Mouse (Mus musculus) liver, embryonic 15.5 days (tissue): ENCODE data around the gene Arl2bp. TPM values are rescaled to one million over a fixed set of nuclear protein-coding genes. Genes with fewer than 3 reads are reported as not detected.

Experiments used
- ATAC-seq: fragments of 200-750 bp; cut with Nextera tagmentation; 2 replicates; pipeline ENCODE4 v1.8.0; 2017; ENCODE audit warnings: moderate number of reproducible peaks, mild to moderate bottlenecking, moderate library complexity; ENCODE audit not compliant: insufficient read depth
- H3K27ac ChIP-seq: fragments of 300-500 bp; sonication (generic); replicated peaks from 2 replicates; pipeline ENCODE4 v1.5.1; 2015; ENCODE audit warnings: mild to moderate bottlenecking, inconsistent platforms
- H3K27me3 ChIP-seq: fragments of 300-500 bp; sonication (generic); 2 replicates; pipeline ENCODE4 v1.6.1; 2015; ENCODE audit warnings: mild to moderate bottlenecking, inconsistent platforms
- H3K36me3 ChIP-seq: fragments of 300-500 bp; sonication (generic); replicated peaks from 2 replicates; pipeline ENCODE4 v1.6.1; 2015; ENCODE audit warnings: moderate library complexity, mild to moderate bottlenecking, inconsistent platforms
- H3K4me1 ChIP-seq: fragments of 300-500 bp; sonication (generic); replicated peaks from 2 replicates; pipeline ENCODE4 v1.6.1; 2015; ENCODE audit warnings: inconsistent platforms
- H3K4me2 ChIP-seq: fragments of 300-500 bp; sonication (generic); 2 replicates; pipeline ENCODE4 v1.6.1; 2015; ENCODE audit warnings: moderate library complexity, mild to moderate bottlenecking, inconsistent platforms
- H3K4me3 ChIP-seq: fragments of 300-500 bp; sonication (generic); replicated peaks from 2 replicates; pipeline ENCODE4 v1.5.1; 2015; ENCODE audit warnings: mild to moderate bottlenecking, inconsistent platforms
- H3K9ac ChIP-seq: fragments of 300-500 bp; sonication (generic); 2 replicates; pipeline ENCODE4 v1.6.1; 2015; ENCODE audit warnings: moderate library complexity, mild to moderate bottlenecking, inconsistent platforms
- H3K9me3 ChIP-seq: fragments of 300-500 bp; sonication (generic); replicated peaks from 2 replicates; pipeline ENCODE4 v1.6.1; 2016; ENCODE audit warnings: inconsistent platforms
- WGBS: fragments of 180-500 bp; shearing (Covaris S2); methylation state at CpG from one replicate; pipeline ENCODE4 v1.1.7; 2015; ENCODE audit warnings: mixed read lengths; ENCODE audit not compliant: insufficient replicate concordance; 5-methylcytosine and 5-hydroxymethylcytosine counted together
- polyA plus RNA-seq: library from polyadenylated mRNA; unstranded; fragments of >200 nt; fragmentation: Nextera tagmentation; extraction: Ambion mirVana; gene quantifications from 2 replicates; pipeline ENCODE4 v1.2.1, GENCODE M21; 2015

The Arl2bp gene
- 23.9 and 24.7 TPM in 2 replicates for polyA plus RNA-seq

DNA sequence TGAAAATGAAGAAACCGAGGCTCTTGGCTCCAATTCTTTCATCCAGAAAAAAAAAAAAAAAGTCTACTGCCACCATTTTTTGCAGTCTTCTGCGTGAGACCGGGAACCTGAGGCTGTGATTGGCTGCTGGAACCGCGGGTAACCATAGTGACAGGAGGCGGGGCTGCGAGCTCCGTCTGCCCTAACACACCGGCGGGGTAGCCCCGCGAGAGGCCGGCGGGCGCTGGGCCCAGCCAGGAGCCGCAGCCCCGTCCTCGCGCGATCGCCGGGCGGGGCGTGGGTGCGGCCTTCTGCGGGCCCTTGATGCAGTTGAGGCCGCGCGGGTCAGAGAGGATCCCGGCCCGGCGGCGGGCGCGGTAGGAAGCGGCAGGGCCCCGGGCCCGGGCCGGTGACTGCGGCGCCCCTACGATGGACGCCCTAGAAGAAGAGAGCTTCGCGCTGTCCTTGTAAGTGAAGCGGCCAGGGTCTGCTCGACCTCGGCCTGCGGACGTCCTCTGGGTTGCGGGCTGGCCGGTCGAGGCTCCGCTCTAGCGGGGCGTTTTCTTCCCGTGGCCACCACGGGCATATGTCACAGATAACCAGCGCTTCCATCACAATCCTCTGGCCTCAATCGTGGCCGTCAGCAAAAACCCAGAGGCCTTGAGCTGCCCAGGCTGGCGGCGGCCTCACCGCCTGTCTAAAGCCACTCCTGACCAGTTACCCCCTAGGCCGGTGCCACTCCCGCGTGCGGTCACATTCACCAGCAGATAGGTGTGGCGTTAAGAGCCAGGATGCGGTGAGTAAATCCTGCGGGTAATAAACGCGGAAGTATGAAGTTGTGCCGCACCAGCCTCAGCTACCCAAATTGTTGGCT lies at the start of gene Arl2bp:
Gene Arl2bp (plus strand): TSS at position 145 of the 853 bp plus-strand sequence.
- H3K27ac ChIP-seq, result peak within 1 kb of the TSS; percentile 77
- WGBS, result under 1% methylated on average over 74 of the region's 74 CpGs
- peaks cover 13% of the 10 kb centered on the region for H3K36me3 ChIP-seq
- no peaks in the 10 kb centered on the region for H3K27me3 ChIP-seq
- peak within 1 kb of the TSS; percentile 78 for H3K9ac ChIP-seq
- H3K4me3 ChIP-seq, result peak within 1 kb of the TSS; percentile 71
- H3K9me3 ChIP-seq, result no peaks in the 10 kb centered on the region
- peaks cover 23% of the 10 kb centered on the region for H3K4me1 ChIP-seq
- peak within 1 kb of the TSS; percentile 91 for H3K4me2 ChIP-seq
- peak; percentile 99 for ATAC-seq

DNA sequence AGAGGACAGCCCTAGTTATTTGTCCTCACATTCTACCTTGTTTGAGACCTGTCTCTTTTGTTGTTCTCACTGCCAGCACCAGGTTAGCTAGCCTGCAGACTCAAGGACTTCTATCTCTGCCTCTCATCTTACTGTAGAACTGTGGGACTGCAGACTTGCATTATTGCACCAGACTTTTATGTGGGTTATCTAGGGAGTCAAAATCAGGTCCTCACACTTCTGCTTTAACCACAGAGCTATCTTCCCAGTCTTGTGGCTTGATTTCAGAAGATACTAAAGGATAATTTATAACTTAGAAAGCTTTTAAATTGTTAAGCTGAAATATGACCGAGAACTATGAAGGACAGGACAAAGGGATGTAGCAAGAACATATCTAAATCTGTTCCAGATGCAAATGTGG lies 41.5 kb upstream of the Arl2bp start:
- no peak for ATAC-seq
- H3K4me2 ChIP-seq, result no peak overlapping the region
- H3K9me3 ChIP-seq, result no peaks in the 10 kb centered on the region
- H3K9ac ChIP-seq, result no peak overlapping the region
- no peaks in the 10 kb centered on the region for H3K4me1 ChIP-seq
- H3K27ac ChIP-seq, result no peak overlapping the region
- no peak overlapping the region for H3K4me3 ChIP-seq
- H3K27me3 ChIP-seq, result no peaks in the 10 kb centered on the region
- 82% methylated on average over 1 of the region's 1 CpGs for WGBS
- H3K36me3 ChIP-seq, result peaks cover 4% of the 10 kb centered on the region; the same call in 1 of the 2 replicates

DNA sequence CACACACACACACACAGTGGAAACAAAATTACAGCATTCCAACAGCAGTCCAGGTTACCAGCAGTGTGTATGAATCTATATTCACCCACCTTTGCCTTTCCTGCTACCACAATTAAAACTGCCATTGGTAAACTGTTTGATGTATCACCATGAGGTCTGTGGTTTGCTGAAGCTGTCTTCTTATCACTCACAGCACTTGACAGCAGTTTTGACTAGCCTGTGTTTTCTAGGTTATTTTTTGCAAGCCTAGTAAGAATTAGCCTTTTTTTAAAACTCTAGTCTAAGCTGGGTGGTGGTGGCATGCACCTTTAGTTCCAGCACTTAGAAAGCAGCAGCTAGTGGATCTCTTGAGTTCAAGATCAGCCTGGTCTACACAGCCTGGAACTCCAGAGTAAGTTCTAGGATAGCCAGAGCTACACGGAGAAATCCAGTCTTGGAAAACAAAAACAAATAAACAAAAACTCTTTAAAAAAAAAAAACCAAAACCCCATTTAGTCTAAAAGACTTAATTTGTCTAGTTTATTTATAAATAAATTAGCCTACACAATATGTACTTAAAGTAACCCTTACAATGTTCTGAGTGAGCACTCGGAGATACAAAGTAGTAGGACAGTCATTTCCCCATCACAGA lies 32.7 kb upstream of the Arl2bp start:
- peak; percentile 38; the same call in 1 of the 2 replicates for ATAC-seq
- H3K27ac ChIP-seq, result peak overlapping the region; percentile 70
- peaks cover 57% of the 10 kb centered on the region for H3K36me3 ChIP-seq

DNA sequence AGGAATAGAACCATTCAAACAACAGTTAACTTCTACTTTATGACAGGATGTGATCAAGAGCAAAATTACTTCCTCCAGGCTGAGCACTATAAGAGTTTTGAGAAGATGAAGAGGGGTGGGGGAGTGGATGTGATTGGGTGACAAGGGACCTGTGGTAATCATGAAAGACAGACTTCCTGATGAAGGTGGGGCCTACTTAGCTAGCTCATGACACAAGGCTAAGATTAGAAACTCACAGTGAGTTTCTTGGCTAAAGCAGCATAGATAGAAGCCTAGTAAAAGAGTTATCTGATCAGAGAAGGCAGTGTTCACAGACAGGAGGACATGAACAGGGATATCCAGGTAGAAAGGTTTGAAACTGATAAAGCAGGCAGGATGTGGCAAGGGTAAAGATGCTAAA lies 32.2 kb upstream of the Arl2bp start:
- peaks cover 57% of the 10 kb centered on the region for H3K36me3 ChIP-seq
- H3K4me2 ChIP-seq, result peak overlapping the region; percentile 14; the same call in 1 of the 2 replicates

More for the DNA sequence above, 32.7 kb upstream of the Arl2bp start:
- no peaks in the 10 kb centered on the region for H3K9me3 ChIP-seq
- peaks cover 21% of the 10 kb centered on the region for H3K4me1 ChIP-seq
- H3K4me2 ChIP-seq, result 0 out of 2 replicates have a peak overlapping the region, but pooled peaks have one; percentile 14
- no peak overlapping the region for H3K4me3 ChIP-seq
- H3K27me3 ChIP-seq, result no peaks in the 10 kb centered on the region
- H3K9ac ChIP-seq, result no peak overlapping the region
- WGBS, result 18% methylated on average over 2 of the region's 2 CpGs

DNA sequence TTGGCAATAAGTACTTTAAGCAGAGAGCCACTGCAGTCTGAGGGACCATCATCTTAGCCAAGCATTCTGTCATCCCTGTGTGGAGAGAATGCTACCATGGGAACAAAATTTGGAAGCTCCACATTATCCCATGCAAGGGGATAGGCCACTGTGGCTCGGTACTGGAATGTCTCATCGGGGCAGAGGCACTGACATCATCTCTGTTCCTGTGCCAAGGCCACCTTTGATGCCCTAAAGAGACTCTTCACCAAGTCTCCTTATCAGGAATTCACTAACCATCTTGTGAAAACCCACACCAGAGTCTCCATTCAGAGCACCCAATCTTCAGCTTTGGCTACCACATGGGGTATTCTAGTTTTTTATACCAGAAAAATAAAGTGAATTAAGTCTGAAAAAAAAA lies 25.2 kb upstream of the Arl2bp start:
- WGBS, result 84% methylated on average over 2 of the region's 2 CpGs
- H3K4me1 ChIP-seq, result no peaks in the 10 kb centered on the region

More for the DNA sequence above, 32.2 kb upstream of the Arl2bp start:
- Histone ChIP-seq H3K9me3 (no peaks in the 10 kb centered on the region), H3K27ac (peak overlapping the region; percentile 70), H3K27me3 (no peaks in the 10 kb centered on the region), H3K9ac (no peak overlapping the region), H3K4me1 (peaks cover 21% of the 10 kb centered on the region), H3K4me3 (no peak overlapping the region)
- ATAC-seq, result peak; percentile 97

DNA sequence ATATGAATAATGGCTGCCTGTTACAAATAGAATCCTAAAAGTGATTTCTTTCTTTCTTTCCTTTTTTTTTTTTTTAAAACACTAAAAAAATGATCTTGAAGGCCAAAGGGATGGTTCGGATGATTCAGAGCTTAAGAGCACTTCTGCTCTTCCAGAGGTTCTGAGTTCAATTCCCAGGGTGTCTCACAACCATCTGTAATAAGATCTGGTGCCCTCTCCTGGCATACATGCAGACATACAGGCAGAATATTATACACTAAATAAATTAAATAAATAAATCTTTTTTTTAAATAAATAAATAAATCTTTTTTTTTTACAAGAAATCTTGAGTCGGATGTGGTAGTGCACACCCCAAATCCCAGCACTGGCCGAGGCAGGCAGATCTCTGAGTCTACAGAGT lies 24.5 kb upstream of the Arl2bp start:
- no peak for ATAC-seq

More for the DNA sequence above, 25.2 kb upstream of the Arl2bp start:
- no peak overlapping the region for H3K4me3 ChIP-seq
- H3K9ac ChIP-seq, result no peak overlapping the region
- no peak overlapping the region for H3K27ac ChIP-seq
- ATAC-seq, result no peak
- peaks cover 65% of the 10 kb centered on the region for H3K36me3 ChIP-seq
- H3K4me2 ChIP-seq, result no peak overlapping the region
- no peaks in the 10 kb centered on the region for H3K9me3 ChIP-seq
- H3K27me3 ChIP-seq, result no peaks in the 10 kb centered on the region

DNA sequence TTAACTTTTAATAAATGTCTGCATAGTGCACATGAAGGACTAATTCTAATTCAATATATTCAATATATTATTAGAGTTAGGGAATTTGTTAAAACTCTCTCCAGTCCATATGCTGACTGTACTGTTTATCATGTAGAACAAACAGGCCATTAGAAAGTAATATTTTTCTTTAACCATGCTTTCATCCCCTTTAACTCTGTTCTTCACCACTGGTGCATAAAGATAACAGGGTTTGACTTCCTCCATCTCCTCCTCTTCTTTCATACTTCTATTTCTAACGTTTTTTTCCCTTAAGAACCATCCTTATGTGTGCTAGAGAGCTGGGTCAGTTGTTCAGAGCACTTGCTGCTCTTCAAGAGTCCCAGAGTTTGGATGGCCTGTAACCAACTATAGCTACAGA lies 21.2 kb upstream of the Arl2bp start:
- ATAC-seq, result no peak
- 4% methylated on average over 1 of the region's 1 CpGs for WGBS
- H3K9ac ChIP-seq, result no peak overlapping the region

More for the DNA sequence above, 24.5 kb upstream of the Arl2bp start:
- Histone ChIP-seq H3K27ac (no peak overlapping the region), H3K4me3 (no peak overlapping the region), H3K9ac (no peak overlapping the region), H3K4me2 (no peak overlapping the region), H3K36me3 (peaks cover 65% of the 10 kb centered on the region), H3K4me1 (no peaks in the 10 kb centered on the region), H3K9me3 (no peaks in the 10 kb centered on the region), H3K27me3 (no peaks in the 10 kb centered on the region)
- WGBS, result 79% methylated on average over 3 of the region's 3 CpGs

DNA sequence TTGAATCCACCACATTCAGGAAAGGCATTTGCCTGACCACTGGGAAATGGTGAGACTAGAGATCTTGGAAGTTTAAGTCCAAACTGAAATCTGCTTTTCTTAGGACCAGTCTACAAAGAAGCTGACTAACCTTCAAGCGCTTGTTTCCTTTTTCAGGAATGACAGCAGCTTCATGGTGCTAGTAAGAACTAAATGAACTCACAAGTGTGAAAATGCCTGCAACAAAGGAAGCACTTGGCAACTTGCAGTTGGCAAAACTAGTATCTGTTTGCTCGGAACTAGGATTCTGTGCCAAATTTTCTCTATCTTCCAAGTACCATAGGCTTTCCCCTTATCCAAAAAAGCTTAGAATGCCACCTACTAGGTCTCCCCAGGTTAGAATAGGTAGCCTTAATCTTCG lies 20.2 kb upstream of the Arl2bp start:
- peaks cover 53% of the 10 kb centered on the region for H3K36me3 ChIP-seq
- ATAC-seq, result no peak
- no peak overlapping the region for H3K27ac ChIP-seq
- 83% methylated on average over 3 of the region's 3 CpGs for WGBS
- H3K9ac ChIP-seq, result no peak overlapping the region
- no peaks in the 10 kb centered on the region for H3K9me3 ChIP-seq
- H3K27me3 ChIP-seq, result no peaks in the 10 kb centered on the region
- H3K4me3 ChIP-seq, result no peak overlapping the region
- H3K4me2 ChIP-seq, result no peak overlapping the region
- H3K4me1 ChIP-seq, result 0 out of 2 replicates have a peak, but pooled peaks cover 2% of the 10 kb centered on the region

More for the DNA sequence above, 21.2 kb upstream of the Arl2bp start:
- H3K4me3 ChIP-seq, result no peak overlapping the region
- H3K4me2 ChIP-seq, result no peak overlapping the region
- H3K27me3 ChIP-seq, result no peaks in the 10 kb centered on the region
- H3K27ac ChIP-seq, result no peak overlapping the region
- peaks cover 57% of the 10 kb centered on the region for H3K36me3 ChIP-seq
- no peaks in the 10 kb centered on the region for H3K9me3 ChIP-seq
- H3K4me1 ChIP-seq, result 0 out of 2 replicates have a peak, but pooled peaks cover 2% of the 10 kb centered on the region

DNA sequence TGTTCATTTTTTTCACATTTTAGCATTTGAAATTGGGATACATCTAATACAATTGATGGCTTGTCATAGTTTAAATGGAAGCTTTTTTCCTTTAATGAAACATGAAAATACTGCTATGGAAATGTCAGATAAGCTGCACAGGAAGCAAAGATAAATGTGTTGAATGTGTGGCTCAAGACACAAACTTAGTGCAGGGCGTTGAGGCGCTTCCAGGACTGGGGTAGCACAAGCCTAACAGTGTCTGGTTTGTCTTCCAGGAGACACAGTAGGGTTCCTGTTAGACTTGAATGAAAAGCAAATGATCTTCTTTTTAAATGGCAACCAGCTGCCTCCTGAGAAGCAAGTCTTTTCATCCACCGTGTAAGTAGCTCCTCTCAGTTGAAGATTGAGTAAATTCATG lies 16.9 kb upstream of the Arl2bp start:
- no peak overlapping the region for H3K27ac ChIP-seq
- no peak overlapping the region for H3K4me2 ChIP-seq
- 23% methylated on average over 3 of the region's 3 CpGs for WGBS
- H3K9me3 ChIP-seq, result no peaks in the 10 kb centered on the region
- no peaks in the 10 kb centered on the region for H3K27me3 ChIP-seq
- H3K4me3 ChIP-seq, result no peak overlapping the region
- ATAC-seq, result no peak
- H3K9ac ChIP-seq, result no peak overlapping the region
- H3K36me3 ChIP-seq, result peaks cover 63% of the 10 kb centered on the region
- 0 out of 2 replicates have a peak, but pooled peaks cover 2% of the 10 kb centered on the region for H3K4me1 ChIP-seq

DNA sequence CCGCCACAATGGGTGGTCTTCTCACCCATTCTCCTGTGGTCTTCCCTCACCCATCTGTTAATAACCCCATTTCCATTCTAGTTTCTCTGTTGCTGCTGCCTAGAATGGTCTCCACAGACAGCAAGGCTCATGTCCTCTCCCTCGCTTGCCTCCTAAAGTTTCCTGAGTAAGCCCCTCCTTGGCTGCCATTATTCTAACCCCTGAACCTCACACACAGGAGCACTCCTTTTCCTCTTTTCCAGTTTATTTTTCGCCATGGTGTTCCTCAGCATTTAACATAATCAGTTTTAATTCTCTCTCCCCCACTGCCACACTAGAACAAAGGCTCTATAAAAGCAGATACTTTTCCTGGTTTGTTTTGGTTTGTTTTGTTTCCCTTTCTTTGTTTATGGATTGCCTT lies 13.4 kb upstream of the Arl2bp start:
- no peaks in the 10 kb centered on the region for H3K27me3 ChIP-seq
- H3K4me2 ChIP-seq, result no peak overlapping the region
- no peak overlapping the region for H3K9ac ChIP-seq
- no peaks in the 10 kb centered on the region for H3K9me3 ChIP-seq
- ATAC-seq, result no peak
- peaks cover 15% of the 10 kb centered on the region for H3K4me1 ChIP-seq
- no peak overlapping the region for H3K4me3 ChIP-seq
- no peak overlapping the region for H3K27ac ChIP-seq
- WGBS, result 75% methylated on average over 3 of the region's 3 CpGs
- peaks cover 58% of the 10 kb centered on the region for H3K36me3 ChIP-seq

DNA sequence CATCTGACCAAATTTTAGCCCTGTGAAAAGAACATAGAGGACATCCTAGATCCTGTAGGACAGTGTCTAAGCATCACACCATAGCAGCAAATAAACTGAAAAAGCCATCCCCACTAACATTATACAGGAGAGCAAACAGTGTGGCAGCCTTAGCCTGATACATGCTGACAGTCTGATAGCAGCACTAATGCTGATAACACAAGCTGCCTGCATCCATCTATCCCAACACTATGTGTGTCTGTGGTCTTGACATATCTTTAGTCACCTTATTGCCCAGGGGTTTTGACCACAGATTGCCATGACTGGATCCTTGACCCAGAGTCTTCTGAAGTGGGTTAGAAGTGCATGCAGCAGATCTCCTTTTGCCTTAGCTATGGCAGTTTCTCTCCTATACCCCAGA lies 11.4 kb upstream of the Arl2bp start:
- H3K4me3 ChIP-seq, result no peak overlapping the region
- H3K9me3 ChIP-seq, result no peaks in the 10 kb centered on the region
- H3K27me3 ChIP-seq, result no peaks in the 10 kb centered on the region
- no peak overlapping the region for H3K27ac ChIP-seq
- no peak overlapping the region for H3K4me2 ChIP-seq
- no peak overlapping the region for H3K9ac ChIP-seq
- peak; percentile 69 for ATAC-seq
- peaks cover 58% of the 10 kb centered on the region for H3K36me3 ChIP-seq
- peaks cover 12% of the 10 kb centered on the region for H3K4me1 ChIP-seq
